Mouse (Mus musculus) hindbrain, embryonic 11.5 days (tissue): ENCODE measurements around the gene Fgl2. TPM values are rescaled to one million over a fixed set of nuclear protein-coding genes. Genes with fewer than 3 reads are reported as not detected.

Experiments
- ATAC-seq: fragments of 200-750 bp; cut with Nextera tagmentation; 2 replicates; pipeline ENCODE4 v1.8.0; 2017; ENCODE audit warnings: mild to moderate bottlenecking, moderate TSS enrichment, moderate library complexity; ENCODE audit not compliant: low FRiP score
- DNase-seq: peaks from one replicate; pipeline ENCODE4 v3.0.0-alpha.2; 2015; ENCODE audit warnings: low spot score
- H3K27ac ChIP-seq: fragments of 300-500 bp; sonication (generic); 2 replicates; pipeline ENCODE4 v1.5.1; 2014; ENCODE audit warnings: mild to moderate bottlenecking, low read depth, low read length
- H3K27me3 ChIP-seq: fragments of 300-500 bp; sonication (generic); 2 replicates; pipeline ENCODE4 v1.6.1; 2014; ENCODE audit warnings: mild to moderate bottlenecking, low read length, moderate library complexity, mixed read lengths; ENCODE audit not compliant: control insufficient read depth, insufficient read depth
- H3K36me3 ChIP-seq: fragments of 300-500 bp; sonication (generic); 2 replicates; pipeline ENCODE4 v1.6.1; 2014; ENCODE audit warnings: mild to moderate bottlenecking, low read length, moderate library complexity, mixed read lengths; ENCODE audit not compliant: control insufficient read depth, insufficient read depth
- H3K4me1 ChIP-seq: fragments of 300-500 bp; sonication (generic); replicated peaks from 2 replicates; pipeline ENCODE4 v1.6.1; 2014; ENCODE audit warnings: low read length, mixed read lengths; ENCODE audit not compliant: control insufficient read depth, insufficient read depth
- H3K4me2 ChIP-seq: fragments of 300-500 bp; sonication (generic); replicated peaks from 2 replicates; pipeline ENCODE4 v1.6.1; 2014; ENCODE audit warnings: mild to moderate bottlenecking, low read depth, low read length
- H3K4me3 ChIP-seq: fragments of 300-500 bp; sonication (generic); 2 replicates; pipeline ENCODE4 v1.5.1; 2014; ENCODE audit warnings: low read depth, low read length
- H3K9ac ChIP-seq: fragments of 300-500 bp; sonication (generic); 2 replicates; pipeline ENCODE4 v1.6.1; 2014; ENCODE audit warnings: low read depth, low read length
- H3K9me3 ChIP-seq: fragments of 300-500 bp; sonication (generic); 2 replicates; pipeline ENCODE4 v1.6.1; 2016; ENCODE audit warnings: low read length; ENCODE audit not compliant: control insufficient read depth
- WGBS: fragments of 180-500 bp; shearing (Covaris S2); extraction: QIAGEN DNeasy Blood & Tissue Kit; methylation state at CpG from one replicate; pipeline ENCODE4 v1.1.7; 2014; 5-methylcytosine and 5-hydroxymethylcytosine counted together
- polyA plus RNA-seq: library from polyadenylated mRNA; unstranded; fragments of >200 nt; fragmentation: Nextera tagmentation; extraction: Ambion mirVana; gene quantifications from 2 replicates; pipeline ENCODE4 v1.2.1, GENCODE M21; 2014

Fgl2 gene
- polyA plus RNA-seq, 1 experiment from 2014 or later = 4.0 TPM

GRCm38 (mm10) chr5:21391616-21392384, 19.4 kb downstream of the Fgl2 start:
- WGBS = 70% methylated on average over 12 of the region's 13 CpGs
- Histone ChIP-seq H3K27me3 (no peaks in the 10 kb centered on the region), H3K4me3 (no peak overlapping the region), H3K27ac (no peak overlapping the region), H3K4me1 (no peaks in the 10 kb centered on the region), H3K9me3 (no peaks in the 10 kb centered on the region), H3K9ac (no peak overlapping the region), H3K36me3 (no peaks in the 10 kb centered on the region), H3K4me2 (no peak overlapping the region)
- ATAC-seq (no peak), DNase-seq (no peak)

- H3K9me3 ChIP-seq = no peaks in the 10 kb centered on the region
- no peak overlapping the region for H3K9ac ChIP-seq
- 77% methylated on average over 2 of the region's 2 CpGs for WGBS
- ATAC-seq (no peak), DNase-seq (no peak)
- H3K36me3 ChIP-seq = no peaks in the 10 kb centered on the region
- H3K27ac ChIP-seq = no peak overlapping the region
- no peak overlapping the region for H3K4me2 ChIP-seq
- no peaks in the 10 kb centered on the region for H3K4me1 ChIP-seq
- H3K27me3 ChIP-seq = no peaks in the 10 kb centered on the region
- no peak overlapping the region for H3K4me3 ChIP-seq
These were observed 22.1 kb downstream of the Fgl2 start for GRCm38 (mm10) chr5:21394562-21394961.

- H3K4me2 ChIP-seq = no peak overlapping the region
- H3K9ac ChIP-seq = no peak overlapping the region
- H3K4me3 ChIP-seq = no peak overlapping the region
- H3K9me3 ChIP-seq = no peaks in the 10 kb centered on the region
- H3K4me1 ChIP-seq = no peaks in the 10 kb centered on the region
- no peaks in the 10 kb centered on the region for H3K36me3 ChIP-seq
- WGBS = 60% methylated on average over 7 of the region's 7 CpGs
- H3K27me3 ChIP-seq = no peaks in the 10 kb centered on the region
- H3K27ac ChIP-seq = no peak overlapping the region
- no peak for DNase-seq
- no peak for ATAC-seq
These were observed 22.9 kb downstream of the Fgl2 start for GRCm38 (mm10) chr5:21395205-21395840.

- ATAC-seq (no peak), DNase-seq (no peak)
- no peak overlapping the region for H3K27ac ChIP-seq
- no peaks in the 10 kb centered on the region for H3K4me1 ChIP-seq
- no peak overlapping the region for H3K9ac ChIP-seq
- no peaks in the 10 kb centered on the region for H3K9me3 ChIP-seq
- no peaks in the 10 kb centered on the region for H3K27me3 ChIP-seq
- no peaks in the 10 kb centered on the region for H3K36me3 ChIP-seq
- no peak overlapping the region for H3K4me3 ChIP-seq
- 87% methylated on average over 5 of the region's 5 CpGs for WGBS
- no peak overlapping the region for H3K4me2 ChIP-seq
These were observed 38.8 kb downstream of the Fgl2 start for GRCm38 (mm10) chr5:21411261-21411666.

GRCm38 (mm10) chr5:21412056-21412455, 39.6 kb downstream of the Fgl2 start:
- WGBS = 73% methylated on average over 5 of the region's 5 CpGs
- no peak overlapping the region for H3K4me3 ChIP-seq
- DNase-seq (no peak), ATAC-seq (no peak)
- no peak overlapping the region for H3K9ac ChIP-seq
- H3K36me3 ChIP-seq = no peaks in the 10 kb centered on the region
- no peaks in the 10 kb centered on the region for H3K27me3 ChIP-seq
- H3K27ac ChIP-seq = no peak overlapping the region
- H3K4me1 ChIP-seq = no peaks in the 10 kb centered on the region
- no peaks in the 10 kb centered on the region for H3K9me3 ChIP-seq
- no peak overlapping the region for H3K4me2 ChIP-seq

GRCm38 (mm10) chr5:21413322-21413721, 40.9 kb downstream of the Fgl2 start:
- Histone ChIP-seq H3K36me3 (no peaks in the 10 kb centered on the region), H3K4me2 (no peak overlapping the region), H3K4me1 (no peaks in the 10 kb centered on the region), H3K4me3 (no peak overlapping the region), H3K9ac (no peak overlapping the region), H3K9me3 (no peaks in the 10 kb centered on the region), H3K27me3 (no peaks in the 10 kb centered on the region), H3K27ac (no peak overlapping the region)
- WGBS = 90% methylated on average over 3 of the region's 3 CpGs
- no peak for ATAC-seq
- no peak for DNase-seq

GRCm38 (mm10) chr5:21414116-21414820, 41.8 kb downstream of the Fgl2 start:
- WGBS = 59% methylated on average over 1 of the region's 1 CpGs
- ATAC-seq (no peak), DNase-seq (no peak)
- Histone ChIP-seq H3K9ac (no peak overlapping the region), H3K4me1 (no peaks in the 10 kb centered on the region), H3K36me3 (no peaks in the 10 kb centered on the region), H3K27ac (no peak overlapping the region), H3K9me3 (no peaks in the 10 kb centered on the region), H3K4me3 (no peak overlapping the region), H3K27me3 (no peaks in the 10 kb centered on the region), H3K4me2 (no peak overlapping the region)

GRCm38 (mm10) chr5:21418613-21419012, 46.2 kb downstream of the Fgl2 start:
- Histone ChIP-seq H3K27ac (no peak overlapping the region), H3K9ac (no peak overlapping the region), H3K9me3 (no peaks in the 10 kb centered on the region), H3K27me3 (no peaks in the 10 kb centered on the region), H3K36me3 (no peaks in the 10 kb centered on the region), H3K4me1 (no peaks in the 10 kb centered on the region), H3K4me3 (no peak overlapping the region), H3K4me2 (no peak overlapping the region)
- no peak for ATAC-seq
- 79% methylated on average over 4 of the region's 4 CpGs for WGBS
- no peak for DNase-seq
